Mouse (Mus musculus) large intestine, adult 2 months (tissue): ENCODE measurements around the gene Plin4. TPM values are rescaled to one million over a fixed set of nuclear protein-coding genes. Genes with fewer than 3 reads are reported as not detected.
"Not testable (repeated sequence)": the region's sequence is repeated elsewhere in the genome, so short reads cannot be mapped to it uniquely, and the experiment has no call there.

ENCODE experiments used
- DNase-seq: peaks from one replicate; pipeline ENCODE4 v3.0.0-alpha.2; 2012; ENCODE audit warnings: low read depth, low spot score
- WGBS: fragments of 180-500 bp; shearing (Covaris S2); methylation state at CpG from one replicate; pipeline ENCODE4 v1.1.7; 2018; 5-methylcytosine and 5-hydroxymethylcytosine counted together
- polyA plus RNA-seq: library from polyadenylated mRNA; depleted of rRNA; stranded (reverse); fragments of >200 nt; gene quantifications from 2 replicates; pipeline ENCODE4 v1.2.3, GENCODE M21; 2012

The Plin4 gene
- polyA plus RNA-seq, 1 experiment = 12.9 TPM

GRCm38 (mm10) chr17:56106436-56106835 is 3.2 kb downstream of the Plin4 start:
- DNase-seq = not testable (repeated sequence)
- WGBS = 93% methylated on average over 4 of the region's 4 CpGs

GRCm38 (mm10) chr17:56104821-56105220 is 4.8 kb downstream of the Plin4 start:
- DNase-seq = not testable (repeated sequence)
- 93% methylated on average over 2 of the region's 5 CpGs for WGBS

- WGBS = 96% methylated on average over 8 of the region's 8 CpGs
- no peak for DNase-seq
Observed at GRCm38 (mm10) chr17:56103465-56104285, 5.9 kb downstream of the Plin4 start.

DNA sequence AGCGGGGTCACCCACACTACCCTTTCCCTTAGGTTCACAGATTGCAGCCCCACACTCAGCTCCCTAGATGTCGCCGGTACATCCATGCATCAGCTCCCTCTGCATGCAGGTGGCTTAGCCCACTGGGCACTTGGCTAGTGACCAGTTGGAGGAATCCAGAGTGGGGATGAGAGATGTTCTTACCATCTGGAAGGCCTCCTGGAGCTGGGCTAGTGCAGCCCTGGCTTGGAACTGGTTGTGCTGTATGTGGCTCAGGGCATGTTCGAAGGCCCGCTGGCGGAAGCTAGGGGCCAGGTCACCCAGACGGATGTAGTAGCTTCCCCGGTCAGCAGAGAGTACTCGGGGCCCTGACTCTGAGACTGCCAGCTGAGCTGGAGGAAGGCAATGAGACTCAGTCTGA is 6.7 kb downstream of the Plin4 start:
- DNase-seq = no peak
- 94% methylated on average over 9 of the region's 9 CpGs for WGBS

- 90% methylated on average over 5 of the region's 5 CpGs for WGBS
- DNase-seq = no peak
Observed at GRCm38 (mm10) chr17:56102158-56102557, 7.4 kb downstream of the Plin4 start.

- WGBS = 92% methylated on average over 3 of the region's 3 CpGs
- DNase-seq = no peak
Observed at GRCm38 (mm10) chr17:56100811-56101210, 8.8 kb downstream of the Plin4 start.

DNA sequence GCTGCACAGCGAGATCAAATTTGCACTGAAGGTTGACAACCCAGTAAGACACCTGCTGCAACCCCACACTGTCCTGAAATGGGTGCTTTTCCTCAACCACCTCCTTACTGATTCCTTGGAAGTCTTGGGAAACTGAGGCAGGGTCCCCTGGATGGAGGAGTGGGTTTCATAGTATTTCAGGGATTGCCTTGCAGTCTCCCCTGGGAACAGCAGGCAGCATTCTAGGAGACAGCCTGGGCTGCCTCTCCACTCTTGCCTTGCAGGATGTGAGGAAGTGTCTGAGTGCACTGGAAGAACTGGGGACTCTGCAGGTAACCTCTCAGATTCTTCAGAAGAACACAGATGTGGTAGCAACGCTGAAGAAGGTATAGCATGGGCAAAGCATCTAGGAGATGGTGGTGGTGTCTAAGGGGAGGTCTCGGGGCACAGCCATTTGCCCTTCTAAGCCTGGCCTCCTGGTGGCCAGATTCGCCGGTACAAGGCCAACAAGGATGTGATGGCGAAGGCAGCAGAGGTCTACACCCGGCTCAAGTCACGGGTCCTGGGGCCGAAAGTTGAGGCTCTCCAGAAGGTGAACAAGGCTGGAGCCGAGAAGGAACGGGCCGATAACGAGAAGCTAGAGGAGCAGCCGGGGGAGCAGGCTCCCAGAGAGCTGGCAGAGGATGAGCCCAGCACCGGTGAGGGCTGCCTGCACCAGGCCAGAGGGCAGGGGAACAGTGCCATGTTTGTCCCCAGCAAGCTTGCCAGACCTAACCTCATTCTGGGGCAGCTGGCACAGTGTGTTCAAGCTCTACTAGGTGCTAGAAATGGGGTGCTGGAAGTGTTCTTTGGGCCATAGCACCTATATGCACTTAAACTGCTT is 10.7 kb downstream of the Plin4 start:
- 92% methylated on average over 15 of the region's 15 CpGs for WGBS
- no peak for DNase-seq

- 94% methylated on average over 8 of the region's 8 CpGs for WGBS
Observed at GRCm38 (mm10) chr17:56098180-56098579, 11.4 kb downstream of the Plin4 start.

GRCm38 (mm10) chr17:56096883-56097282 is 12.7 kb downstream of the Plin4 start:
- 88% methylated on average over 12 of the region's 12 CpGs for WGBS
- no peak for DNase-seq

More at GRCm38 (mm10) chr17:56098180-56098579, 11.4 kb downstream of the Plin4 start:
- DNase-seq = no peak

- 96% methylated on average over 1 of the region's 1 CpGs for WGBS
- DNase-seq = no peak
Observed at GRCm38 (mm10) chr17:56092794-56093193, 16.8 kb downstream of the Plin4 start.

DNA sequence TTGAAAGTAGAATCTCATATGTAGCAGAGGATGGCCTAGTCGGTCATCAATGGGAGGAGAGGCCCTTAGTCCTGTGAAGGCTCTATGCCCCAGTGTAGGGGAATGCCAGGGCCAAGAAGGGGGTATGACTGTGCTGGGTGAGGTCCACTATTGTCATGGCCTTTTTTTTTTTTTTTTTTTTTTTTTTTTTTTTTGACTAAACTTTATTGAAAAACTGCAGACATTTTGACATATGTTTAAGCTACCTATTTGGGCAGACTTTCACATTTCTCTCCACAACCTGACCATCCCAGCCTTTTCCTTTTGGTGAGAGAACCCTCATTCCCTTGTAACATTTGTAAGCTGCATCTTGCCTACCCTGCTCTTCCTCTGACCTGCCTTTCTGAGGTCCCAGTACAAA is 17.3 kb downstream of the Plin4 start:
- DNase-seq = no peak
- WGBS = 92% methylated on average over 1 of the region's 1 CpGs

DNA sequence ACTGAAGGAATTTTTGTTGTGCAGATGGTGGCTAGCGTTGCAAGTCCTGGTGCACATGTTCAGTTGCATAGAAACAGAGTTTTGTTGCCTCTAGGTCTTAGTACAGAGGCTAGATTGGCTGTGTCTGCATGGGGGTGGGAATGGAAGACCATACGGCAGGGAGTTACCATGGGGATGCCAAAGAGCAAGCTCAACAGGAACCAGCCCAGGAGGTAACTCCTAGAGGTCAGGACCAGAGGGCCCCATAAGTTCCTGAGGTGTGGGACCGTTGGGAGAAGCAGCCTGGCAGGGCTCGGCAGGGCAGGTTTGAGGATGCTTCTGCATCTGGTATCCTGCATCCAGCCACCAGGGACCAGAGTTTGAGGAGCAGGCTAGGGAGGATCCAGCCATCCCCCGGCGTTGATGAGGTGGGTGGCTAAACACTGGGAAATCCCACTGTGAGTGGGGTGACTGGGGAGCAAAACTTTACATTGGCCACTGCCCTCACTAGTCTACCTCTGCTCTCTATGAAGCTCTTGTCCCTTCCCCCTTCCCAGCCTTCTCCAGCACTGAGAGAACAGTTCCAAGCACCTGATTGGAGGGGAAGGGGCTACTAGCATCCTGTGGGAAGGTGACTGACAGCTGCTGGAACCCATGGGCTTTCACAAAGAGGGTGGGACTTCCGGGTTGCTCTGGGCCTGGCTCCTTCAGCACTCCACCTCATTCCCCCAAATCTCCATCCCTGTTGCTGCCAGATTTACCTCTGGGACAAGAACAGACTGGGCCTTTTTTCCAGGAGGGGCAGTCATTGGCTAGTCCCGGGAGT is 28.6 kb downstream of the Plin4 start:
- WGBS = 38% methylated on average over 8 of the region's 8 CpGs
- no peak for DNase-seq

- under 1% methylated on average over 11 of the region's 11 CpGs for WGBS
- no peak for DNase-seq
Observed at GRCm38 (mm10) chr17:56079921-56080320, 29.7 kb downstream of the Plin4 start.

GRCm38 (mm10) chr17:56078880-56079795 is 30.5 kb downstream of the Plin4 start, which contains the start of gene Hdgfl2:
TSS of gene Hdgfl2 (plus strand) at chr17:56079634.
- peak; percentile 99 for DNase-seq
- under 1% methylated on average over 61 of the region's 61 CpGs for WGBS

- not testable (repeated sequence) for DNase-seq
- 62% methylated on average over 9 of the region's 9 CpGs for WGBS
Observed at GRCm38 (mm10) chr17:56078361-56078760, 31.2 kb downstream of the Plin4 start.

DNA sequence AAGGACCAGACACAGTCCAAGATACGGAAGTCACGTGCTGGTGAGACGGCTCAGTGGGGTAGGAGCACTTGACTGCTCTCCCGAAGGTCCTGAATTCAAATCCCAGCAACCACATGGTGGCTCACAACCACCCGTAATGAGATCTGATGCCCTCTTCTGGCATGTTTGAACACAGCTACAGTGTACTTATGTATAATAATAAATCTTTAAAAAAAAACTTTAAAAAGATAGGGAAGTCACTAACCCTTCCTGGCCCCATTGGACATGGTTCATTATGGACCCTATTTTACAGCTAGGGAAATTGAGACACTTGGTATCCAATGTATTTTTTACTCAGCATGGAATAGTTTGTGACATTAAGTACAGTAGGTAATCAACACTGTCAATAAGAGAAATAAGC is 32.1 kb downstream of the Plin4 start:
- 73% methylated on average over 5 of the region's 5 CpGs for WGBS
- no peak for DNase-seq

DNA sequence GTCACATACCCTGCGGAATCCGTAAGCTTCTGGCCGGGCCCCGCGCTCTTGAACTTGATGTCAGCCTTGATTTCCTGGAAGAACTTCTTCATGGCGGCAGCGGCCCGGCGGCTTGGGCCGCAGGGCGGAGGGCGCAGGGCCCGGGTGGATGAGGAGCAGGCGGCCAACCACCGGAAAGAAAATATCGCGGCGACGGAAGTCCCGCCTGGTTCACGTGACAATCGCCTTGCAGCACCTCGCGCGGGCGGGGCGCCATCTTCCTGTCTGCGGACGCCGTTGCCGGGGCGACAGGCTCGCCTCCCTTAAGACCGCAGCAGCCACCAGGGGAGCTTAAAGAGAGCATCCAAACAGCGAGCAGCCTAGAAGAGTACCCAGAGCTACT is 34.8 kb downstream of the Plin4 start, which contains the start of gene Ubxn6:
Gene Ubxn6 (minus strand): TSS at position 202 of the 382 bp plus-strand sequence.
- under 1% methylated on average over 35 of the region's 35 CpGs for WGBS
- DNase-seq = peak; percentile 76

DNA sequence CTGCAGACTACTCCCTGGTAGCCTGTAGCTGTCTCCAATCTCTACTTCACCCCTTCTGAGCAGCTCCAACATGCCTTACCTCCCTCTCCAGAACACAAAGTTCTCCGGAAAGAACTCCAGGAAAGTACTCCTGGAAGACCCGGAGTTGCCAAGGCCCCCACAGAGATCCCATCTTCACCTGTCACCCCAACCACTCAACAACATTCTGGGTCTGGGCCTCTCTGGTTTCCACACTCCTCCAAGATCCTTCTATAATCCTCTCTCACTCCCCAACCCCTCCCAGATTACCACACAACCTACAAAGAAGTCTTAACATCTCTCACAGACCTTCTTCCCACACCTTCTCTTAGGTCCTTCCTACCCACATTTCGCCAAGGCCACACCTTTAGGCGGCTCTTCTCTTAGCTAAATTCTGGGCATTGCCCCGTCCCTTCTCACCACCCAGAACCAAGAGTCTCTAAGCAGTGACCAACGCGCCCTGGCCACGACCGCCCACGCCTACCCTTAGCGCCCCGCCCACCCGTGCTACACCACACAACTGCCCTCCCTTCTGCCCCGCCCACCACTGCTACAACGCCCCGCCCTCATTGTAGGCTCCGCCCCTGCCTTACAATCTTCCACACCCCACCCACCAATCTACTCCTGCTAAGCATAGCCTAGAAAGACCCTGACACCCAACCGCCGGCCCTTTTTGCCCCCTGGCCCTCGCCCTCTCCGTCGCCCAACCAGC is 35.3 kb downstream of the Plin4 start:
- DNase-seq = peak; percentile 64
- WGBS = 7% methylated on average over 22 of the region's 22 CpGs
